Mouse (Mus musculus) regulatory T cell (primary cell): Measurements from ENCODE around the gene Trim62.

ENCODE experiments used
- in situ Hi-C: fragments of 300-600 bp; cut with MboI, MseI; formaldehyde crosslinking; loops from one replicate; pipeline ENCODE4 v1.15.1; 2025; ENCODE audit warnings: high pct_unique_total_duplicates

The Trim62 gene

DNA sequence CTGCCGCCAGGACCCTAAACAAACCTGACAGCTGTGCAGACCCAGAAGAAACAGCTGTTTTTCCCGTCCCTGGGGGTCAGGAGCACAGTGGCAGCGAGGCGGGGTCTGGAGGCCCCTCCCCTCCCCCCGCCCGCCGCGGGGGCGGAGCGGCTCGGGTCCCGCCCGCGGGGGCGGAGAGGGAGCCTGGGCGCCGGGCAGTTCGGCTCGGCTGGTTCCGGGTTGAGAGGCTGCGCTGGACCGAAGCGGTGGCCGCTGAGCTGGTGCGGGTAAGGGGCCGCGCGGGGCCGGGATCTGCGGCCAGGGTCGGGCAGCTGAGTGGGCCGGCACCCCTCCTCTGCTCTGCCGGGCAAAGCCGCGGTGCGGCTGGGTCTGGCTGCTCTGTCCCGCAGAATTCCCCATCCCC, at the start of gene Trim62:
TSS of gene Trim62 (plus strand) at position 202 of the 403 bp plus-strand sequence.
- in situ Hi-C loops, result loop anchor here (25.0 kb wide), 1 partner anchor 1654 kb away; no protein-coding TSS in a partner anchor

DNA sequence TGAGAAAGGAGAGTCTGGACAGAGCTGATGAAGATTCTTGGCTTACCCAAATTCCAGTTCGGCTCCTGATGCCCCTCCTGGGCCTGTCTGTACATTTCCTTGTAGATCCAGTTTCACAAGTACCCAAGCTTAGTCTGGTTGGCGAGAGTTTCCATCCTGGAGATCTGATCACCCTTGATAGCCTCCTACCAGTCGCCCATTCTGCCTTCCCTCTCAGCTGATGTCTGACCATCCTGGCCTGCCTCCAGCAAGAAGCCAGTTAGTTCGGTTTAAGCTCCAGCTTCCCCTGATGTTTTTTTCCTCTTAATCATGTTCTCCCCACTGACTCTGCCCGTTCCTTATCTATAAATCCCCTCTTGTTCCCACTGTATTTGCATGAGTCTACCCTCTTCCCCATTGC, 45.2 kb upstream of the Trim62 start:
- in situ Hi-C loops, result no loop called here

DNA sequence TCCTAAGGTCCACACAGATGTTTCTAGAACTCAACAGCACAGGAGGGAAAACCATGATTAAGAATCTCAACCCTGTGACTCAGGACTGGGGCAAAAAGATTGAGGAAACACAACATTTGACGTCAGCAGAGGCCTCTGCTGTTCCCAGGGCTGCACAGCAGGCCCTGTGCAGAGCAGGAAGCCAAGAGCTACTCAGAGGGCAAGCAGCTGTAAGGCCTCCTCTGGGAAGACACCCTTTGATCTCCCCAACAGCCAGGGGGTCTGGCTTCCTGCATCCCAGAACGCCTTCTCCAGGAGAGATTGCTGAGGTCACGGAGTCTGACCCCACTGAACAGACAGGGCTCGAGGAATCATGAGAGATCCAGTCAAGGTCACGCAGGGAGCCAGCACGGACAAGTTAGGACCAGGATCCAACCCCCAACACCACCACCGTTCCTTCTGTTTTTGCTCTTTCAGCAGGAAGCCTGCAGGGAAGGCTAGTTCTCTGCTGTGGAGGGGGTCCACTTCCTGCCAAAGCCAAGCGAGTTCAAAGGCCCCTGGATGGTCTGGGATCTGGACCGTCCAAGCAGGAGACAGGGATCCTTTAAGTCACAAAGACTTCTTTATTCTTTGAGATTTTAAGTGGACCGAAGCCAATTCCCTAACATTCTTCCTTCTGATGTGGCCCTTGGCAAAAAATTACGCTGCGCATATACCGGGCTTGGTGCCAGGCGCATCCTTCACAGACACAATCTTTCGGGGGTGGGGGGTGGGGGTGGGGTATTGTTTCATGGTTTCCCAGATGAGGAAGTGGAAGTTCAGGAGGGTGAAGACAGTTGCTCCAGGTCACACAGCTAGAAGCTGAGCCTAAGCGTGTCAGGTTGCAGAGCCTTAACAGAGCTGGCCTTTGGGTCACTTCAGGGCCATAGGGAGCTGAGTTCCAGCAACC, 43.3 kb upstream of the Trim62 start:
- in situ Hi-C loops, result no loop called here

DNA sequence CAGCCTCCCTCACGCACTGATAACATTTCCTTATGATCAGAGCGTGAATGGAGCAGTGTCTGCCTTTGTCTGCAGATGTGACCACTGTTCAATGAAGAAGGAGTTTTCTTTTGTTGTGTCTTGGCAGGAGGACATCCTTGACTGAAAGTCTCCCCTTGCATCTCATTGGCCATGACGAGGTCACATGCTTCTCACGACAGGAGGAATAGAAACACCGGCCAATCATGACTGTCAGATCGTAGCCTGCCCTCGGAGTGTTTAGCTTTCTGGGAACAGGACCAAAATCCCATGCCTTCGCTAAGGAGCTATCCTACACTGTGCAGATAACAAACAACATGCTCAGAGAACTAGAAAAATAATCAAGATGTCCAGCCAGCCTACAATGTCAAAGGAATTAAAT, 42.1 kb upstream of the Trim62 start:
- in situ Hi-C loops, result no loop called here

DNA sequence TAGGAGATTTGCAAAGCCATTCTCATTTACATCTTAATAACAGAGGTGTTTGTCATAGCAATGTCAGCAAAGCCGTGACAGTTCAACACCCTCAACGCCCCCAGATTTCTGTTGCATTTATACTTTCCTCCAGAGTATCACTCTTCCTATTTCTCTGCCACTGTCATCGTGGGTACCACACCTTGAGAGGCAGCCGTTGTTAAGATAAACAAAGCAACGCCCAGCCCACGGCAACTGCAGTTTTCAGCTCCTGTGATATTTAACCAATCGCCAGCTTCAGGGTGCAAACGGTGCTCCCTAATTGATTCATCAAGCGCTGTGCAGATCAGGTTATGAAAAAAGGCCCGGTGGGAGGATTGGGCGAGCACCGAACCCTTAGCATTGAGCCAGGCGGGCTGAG, 38.8 kb upstream of the Trim62 start:
- in situ Hi-C loops, result no loop called here

DNA sequence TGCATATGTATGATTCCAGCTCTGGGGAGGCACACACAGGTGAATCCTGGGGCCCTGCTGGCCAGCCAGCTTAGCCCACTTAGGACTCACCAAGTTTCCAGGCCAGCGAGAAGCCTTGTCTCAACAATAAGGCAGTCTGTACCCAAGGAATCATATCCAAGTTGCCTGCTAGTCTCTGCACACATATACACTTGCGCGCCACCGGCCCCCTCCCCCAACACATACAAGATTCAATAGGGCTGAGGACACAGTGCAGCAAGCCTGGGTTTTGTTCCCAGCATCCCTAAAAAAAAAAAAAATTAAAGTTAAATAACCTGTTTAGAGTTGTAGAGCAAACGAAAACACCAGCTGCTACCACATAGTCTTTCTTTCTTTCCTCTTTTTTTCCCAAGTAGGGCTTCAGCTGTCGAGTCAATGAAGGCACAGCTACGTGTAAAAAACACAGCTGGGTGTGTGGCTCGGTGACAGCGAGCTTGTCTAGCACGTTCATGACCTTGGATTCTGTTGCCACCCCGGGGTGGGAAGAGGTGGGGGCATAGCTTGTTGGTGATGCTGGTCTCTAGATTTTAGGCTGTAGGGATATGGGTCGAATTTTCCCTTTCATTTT, 37.9 kb upstream of the Trim62 start:
- in situ Hi-C loops, result no loop called here

DNA sequence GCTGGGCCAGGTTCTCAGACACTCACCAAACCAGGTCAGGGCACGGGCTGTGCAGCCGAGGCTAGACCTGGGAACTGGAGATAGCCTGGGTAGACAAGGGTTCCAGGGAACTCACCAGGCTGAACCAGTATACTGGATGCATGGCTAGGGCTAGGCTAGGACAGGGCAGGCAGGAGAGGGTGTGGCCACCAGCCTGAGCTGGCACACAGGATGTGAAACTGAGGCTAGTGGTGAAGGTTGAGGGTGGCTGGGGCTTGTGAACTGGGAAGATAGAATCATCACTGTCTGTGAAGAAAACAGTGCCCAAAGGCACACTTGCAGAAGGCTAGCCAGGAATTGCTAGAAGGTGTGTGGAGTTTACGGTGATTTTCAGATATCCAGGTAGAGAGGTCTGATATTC, 34.4 kb upstream of the Trim62 start:
- in situ Hi-C loops, result no loop called here

DNA sequence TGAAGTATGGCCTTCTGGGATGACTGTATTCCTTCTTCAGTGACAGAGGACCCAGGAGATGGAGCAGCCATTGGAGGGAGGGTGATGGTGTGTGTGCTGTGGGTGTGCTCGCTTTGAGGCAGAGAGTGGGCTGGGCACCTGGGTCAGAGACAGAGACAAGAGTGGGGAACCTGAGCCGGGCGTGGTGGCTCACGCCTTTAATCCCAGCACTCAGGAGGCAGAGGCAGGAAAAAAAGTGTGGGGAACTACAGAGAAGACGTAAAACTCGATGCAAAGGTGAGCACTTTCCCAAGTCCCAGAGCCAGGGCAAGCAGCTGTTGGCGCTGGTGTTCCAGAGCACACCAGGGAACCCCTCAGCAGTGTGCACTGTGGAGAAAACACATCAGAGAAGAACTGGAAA, 33.7 kb upstream of the Trim62 start:
- in situ Hi-C loops, result loop anchor here (5.0 kb wide), 1 partner anchor 232 kb away; the partner anchor contains the start of gene Tlr12

DNA sequence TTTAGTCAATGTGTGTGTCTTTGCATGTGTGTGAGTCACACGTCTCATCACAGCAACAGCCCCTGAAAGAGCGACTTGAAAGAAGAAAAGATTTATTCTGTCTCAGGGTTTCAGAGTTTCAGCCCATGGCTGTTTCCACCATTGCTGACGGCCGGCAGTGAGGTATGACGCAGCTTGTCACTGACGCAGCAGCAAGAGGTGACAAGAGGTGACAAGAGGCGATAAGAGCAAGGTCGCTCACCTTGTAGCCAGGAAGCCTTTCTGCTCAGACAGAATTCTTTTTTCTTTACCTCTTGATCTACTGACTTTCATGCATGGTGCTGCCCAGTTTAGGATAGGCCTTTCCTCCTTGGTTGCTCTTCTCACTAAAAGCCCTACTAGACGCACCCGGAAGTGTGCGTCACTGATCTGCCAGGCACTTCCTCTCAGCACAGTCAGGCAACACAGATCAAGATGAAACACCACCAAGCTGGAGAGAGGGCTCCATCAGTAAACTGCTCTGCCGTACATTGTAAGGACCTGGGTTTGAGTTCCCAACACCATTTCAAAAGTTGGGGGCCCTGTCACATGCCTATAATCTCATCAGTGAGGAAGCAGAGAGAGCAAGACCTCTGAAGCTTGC, 31.0 kb upstream of the Trim62 start:
- in situ Hi-C loops, result loop anchor here (5.0 kb wide), 1 partner anchor 235 kb away; the partner anchor contains the start of gene Tlr12

DNA sequence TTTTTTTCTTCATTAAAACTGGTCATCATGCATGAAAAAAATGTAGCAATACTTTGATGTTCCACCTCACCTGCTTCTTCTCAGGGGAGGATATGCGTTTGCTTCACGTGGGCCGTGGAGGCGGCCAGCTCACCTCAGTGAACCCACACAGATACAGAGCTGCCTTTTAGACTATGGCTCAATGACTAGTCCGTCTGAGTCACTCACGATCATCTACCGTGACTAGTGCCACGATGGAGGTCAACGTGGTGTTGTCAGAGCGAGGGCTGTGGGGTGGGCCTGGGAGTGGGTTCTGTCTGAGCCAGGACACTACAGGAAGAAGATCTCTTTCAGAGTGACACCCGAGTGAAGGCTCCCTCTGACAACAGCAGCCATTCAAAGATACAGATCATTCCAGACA, 30.3 kb upstream of the Trim62 start:
- in situ Hi-C loops, result loop anchor here (5.0 kb wide), 1 partner anchor 236 kb away; the partner anchor contains the start of gene Tlr12

DNA sequence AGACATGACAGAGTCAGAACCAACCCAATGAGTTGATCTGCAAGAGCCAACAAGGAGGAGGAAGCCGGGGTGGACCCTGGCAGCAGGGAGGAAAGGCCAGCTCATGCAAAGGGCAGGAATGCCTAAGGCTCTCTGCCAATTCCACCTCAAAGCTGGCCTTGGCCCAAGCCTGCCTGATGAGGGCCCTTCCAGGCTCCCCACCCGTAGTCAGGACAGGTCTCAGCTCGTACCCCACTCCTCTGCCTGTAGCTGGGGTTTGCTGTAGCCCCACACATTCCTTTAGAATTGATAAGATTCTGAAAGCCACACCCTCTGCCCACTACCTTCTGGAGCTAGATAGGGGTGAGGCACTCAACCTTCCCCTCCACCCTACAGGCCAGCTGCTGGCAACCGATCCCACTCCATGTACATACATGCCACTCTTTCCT, 27.8 kb upstream of the Trim62 start:
- in situ Hi-C loops, result loop anchor here (5.0 kb wide), 2 partner anchors 88 to 143 kb away; no protein-coding TSS in a partner anchor

DNA sequence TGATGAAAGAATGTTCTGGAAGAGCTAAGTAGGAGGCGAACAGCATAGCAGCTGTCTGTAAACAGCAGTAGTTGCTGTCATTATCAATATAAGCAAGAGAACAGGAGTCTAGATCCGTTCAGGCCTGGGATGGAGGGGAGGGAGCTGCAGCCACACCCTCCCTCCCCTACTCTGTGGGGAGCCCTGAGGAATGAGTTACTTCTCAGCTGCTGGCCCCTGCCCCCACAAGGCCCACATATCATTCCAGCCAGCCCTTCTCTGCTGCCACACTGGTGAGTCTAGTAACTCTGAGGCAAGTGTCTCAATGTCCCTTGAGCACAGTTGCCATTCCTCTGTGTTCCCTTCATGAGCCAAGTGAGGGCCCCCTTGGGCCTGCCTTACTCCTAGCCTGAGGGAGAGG, 26.2 kb upstream of the Trim62 start:
- in situ Hi-C loops, result loop anchor here (5.0 kb wide), 2 partner anchors 90 to 145 kb away; no protein-coding TSS in a partner anchor

DNA sequence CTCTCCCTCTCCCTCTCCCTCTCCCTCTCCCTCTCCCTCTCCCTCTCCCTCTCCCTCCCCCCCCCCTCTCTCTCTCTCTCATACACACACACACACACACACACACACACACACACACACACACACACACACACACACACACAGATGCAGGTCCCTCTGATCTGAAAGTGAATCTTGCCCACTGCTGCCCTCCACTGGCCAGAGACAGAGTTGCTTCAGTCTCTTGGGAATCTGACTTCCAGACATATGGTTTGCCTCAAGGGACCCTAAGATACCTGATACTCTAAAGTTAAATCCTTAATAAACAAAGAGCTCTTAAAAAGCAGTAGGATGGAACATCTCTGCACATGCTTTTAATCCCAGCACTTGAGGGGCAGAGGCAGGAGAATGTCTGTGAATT, 25.2 kb upstream of the Trim62 start:
- in situ Hi-C loops, result loop anchor here (5.0 kb wide), 2 partner anchors 91 to 146 kb away; no protein-coding TSS in a partner anchor

DNA sequence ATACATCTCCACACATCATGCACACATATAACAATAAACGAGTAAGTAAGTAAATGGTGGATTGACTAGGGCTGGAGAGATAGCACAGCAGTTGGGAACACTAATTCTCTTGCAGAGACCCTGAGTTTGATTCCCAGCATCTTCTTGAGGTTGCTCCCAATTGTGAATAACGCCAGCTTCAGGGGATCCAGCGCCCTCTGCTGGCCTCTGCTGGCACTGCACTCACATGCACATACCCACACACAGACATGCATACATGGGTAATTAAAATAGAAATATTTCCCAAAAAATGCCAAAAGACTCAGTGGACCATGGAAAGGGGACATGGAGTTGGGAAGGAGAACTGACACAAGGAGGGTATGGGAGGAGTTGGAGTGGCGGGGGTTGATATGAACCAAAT, 24.5 kb upstream of the Trim62 start:
- in situ Hi-C loops, result loop anchor here (5.0 kb wide), 2 partner anchors 92 to 147 kb away; no protein-coding TSS in a partner anchor

DNA sequence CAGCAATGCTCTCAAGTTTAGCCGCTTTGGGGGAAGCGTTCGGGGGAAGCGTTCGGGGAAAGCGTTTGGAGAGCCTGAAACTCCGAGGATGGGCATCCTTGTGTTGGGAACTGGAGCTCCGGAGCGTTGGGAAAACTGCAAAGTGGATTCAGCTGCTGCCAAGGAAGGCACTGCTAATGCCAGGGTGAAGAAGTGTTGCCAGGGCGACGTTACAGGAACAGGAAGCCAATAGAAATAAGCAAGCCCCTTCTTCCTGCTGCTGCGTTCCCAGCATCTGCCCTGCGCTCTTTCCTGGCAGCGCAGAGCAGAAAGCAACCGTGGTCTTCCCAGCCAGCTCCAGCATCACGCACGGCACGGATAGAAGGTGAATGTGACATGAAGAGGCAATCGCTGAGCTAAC, 10.4 kb upstream of the Trim62 start:
- in situ Hi-C loops, result no loop called here

DNA sequence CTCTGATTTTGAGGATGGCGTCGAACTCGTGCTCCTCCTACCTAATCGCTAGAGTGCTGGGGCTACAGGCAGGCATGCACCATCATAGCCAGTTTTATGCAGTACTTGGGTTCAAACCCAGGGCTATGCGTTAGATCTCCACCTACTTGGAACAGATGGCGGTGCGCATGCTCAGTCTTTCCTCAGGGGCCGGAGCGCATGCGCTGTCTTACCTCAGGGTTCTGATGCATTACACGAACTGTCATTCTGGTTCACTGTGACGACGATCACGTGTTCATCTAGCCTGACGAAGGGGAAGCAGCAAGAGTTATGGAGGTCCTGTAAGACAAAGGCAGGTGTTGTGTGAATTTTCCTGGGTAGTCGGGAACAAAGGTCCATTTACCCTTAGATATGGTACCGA, 9.3 kb upstream of the Trim62 start:
- in situ Hi-C loops, result no loop called here

DNA sequence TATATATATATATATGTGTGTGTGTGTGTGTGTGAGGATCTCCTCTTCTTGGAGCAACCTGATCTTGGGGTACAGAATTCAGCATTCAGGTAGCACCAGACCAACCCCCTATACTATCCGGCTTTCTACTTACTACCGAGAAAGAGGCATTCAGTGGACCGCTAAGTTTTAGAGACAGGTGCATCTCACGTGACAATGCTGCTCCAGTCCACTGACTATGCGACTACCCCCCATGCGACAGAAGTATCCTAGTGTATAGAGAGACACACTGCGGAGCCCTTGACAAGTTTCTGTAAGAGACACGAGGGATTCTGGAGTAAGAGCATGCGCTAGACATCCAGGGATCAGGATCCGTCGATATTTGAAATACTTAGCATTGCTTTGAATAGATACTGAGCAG, 7.9 kb upstream of the Trim62 start:
- in situ Hi-C loops, result loop anchor here (25.0 kb wide), 1 partner anchor 1662 kb away; no protein-coding TSS in a partner anchor

DNA sequence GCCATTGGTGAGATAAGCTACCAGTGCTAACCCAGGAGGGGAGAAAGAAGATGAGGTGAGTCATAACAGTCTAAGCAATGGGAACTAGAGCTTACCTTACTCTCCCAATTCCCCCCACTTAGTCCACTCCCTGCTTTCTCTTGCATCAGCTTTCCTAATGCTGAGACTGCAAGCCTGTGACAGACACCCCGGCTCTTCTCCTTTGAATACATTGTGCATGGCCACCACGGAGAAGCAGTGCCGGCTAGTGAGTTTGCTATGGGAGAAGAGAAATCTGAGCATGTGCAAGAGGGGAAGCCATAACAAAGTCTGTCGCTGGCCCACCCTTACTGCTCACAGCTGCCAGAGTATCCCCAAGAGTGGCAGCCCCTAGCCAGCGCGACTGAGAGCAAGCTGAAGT, 5.9 kb upstream of the Trim62 start:
- in situ Hi-C loops, result loop anchor here (25.0 kb wide), 1 partner anchor 1660 kb away; no protein-coding TSS in a partner anchor

DNA sequence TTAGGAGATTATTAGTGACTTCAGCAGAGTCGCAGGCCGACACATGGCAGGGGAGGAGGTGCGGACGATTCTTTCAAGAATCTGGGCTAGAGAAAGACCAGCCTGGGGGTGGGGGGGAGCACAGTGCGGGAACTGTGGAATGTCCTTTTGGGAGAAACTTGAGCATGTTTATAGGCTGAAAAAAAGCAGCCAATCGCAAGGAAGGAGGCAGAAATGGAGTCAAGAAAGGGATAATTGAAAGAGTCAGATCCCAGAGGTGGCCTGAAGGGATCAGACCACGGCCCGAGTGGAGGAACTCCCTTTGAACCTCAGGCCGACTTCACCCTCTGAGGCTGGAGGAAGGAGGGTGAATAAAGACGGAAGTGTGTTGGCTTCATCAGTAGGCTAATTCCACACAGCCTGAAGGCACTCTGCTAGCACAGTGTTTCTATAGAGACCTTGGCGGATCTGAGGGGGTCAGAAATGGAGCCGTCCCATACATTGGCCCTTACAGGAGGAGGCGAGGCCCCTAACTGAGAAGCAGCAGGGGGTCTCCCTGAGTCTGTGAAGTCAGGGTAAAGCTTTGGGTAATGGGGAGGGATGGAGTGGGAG, 4.4 kb upstream of the Trim62 start:
- in situ Hi-C loops, result loop anchor here (25.0 kb wide), 1 partner anchor 1658 kb away; no protein-coding TSS in a partner anchor

DNA sequence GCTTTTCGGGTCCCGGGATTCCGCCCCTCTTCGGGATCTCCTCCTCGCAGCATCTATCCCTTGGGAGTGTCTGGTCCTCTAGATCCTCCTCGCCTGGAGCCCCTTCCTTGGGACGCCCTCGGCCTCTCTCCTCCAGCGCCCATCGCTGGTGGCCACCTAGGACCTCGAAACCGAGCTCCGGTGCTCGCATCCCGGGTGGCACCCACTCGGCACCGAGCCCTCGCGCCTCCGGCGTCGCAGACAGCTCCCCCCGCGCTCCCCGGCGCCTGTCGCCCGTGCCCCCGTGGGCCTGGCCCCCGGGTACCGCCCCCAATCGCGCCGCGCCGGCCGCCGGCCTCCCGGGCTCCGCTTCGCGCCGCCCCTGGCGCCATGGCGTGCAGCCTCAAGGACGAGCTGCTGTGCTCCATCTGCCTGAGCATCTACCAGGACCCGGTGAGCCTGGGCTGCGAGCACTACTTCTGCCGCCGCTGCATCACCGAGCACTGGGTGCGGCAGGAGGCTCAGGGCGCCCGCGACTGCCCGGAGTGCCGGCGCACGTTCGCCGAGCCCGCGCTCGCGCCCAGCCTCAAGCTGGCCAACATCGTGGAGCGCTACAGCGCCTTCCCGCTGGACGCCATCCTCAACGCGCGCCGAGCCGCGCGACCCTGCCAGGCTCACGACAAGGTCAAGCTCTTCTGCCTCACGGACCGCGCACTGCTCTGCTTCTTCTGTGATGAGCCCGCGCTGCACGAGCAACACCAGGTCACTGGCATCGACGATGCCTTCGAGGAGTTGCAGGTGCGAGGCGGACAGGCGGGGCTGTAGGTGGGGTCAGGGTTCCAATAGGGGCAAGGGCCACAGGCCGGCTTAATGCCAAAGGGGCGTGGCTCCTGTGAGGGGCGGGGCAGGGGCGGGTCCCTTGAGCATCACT, 676 bp downstream of the Trim62 start:
- in situ Hi-C loops, result loop anchor here (25.0 kb wide), 1 partner anchor 1653 kb away; no protein-coding TSS in a partner anchor
